Mouse (Mus musculus): ENCODE measurements around the gene Slc22a23. TPM values are rescaled to one million over a fixed set of nuclear protein-coding genes. Genes with fewer than 3 reads are reported as not detected.
A peak's percentile ranks its signal among the peaks of the same experiment; 100 is the strongest.

Slc22a23 gene
- total RNA-seq, 1 experiment from 2014 or later, result 0.19 TPM

GRCm38 (mm10) chr13:34156133-34156839 is 188.7 kb downstream of the Slc22a23 start:
- ATAC-seq (replicated peaks; ENCODE audit: insufficient number of reproducible peaks, low FRiP score, low TSS enrichment, poor library complexity, severe bottlenecking), result no peak

GRCm38 (mm10) chr13:34154931-34155272 is 190.1 kb downstream of the Slc22a23 start:
- 0 out of 2 replicates have a peak, but pooled peaks have one; percentile 42 for ATAC-seq (replicated peaks; ENCODE audit: insufficient number of reproducible peaks, low FRiP score, low TSS enrichment, poor library complexity, severe bottlenecking)

- ATAC-seq (replicated peaks; ENCODE audit: insufficient number of reproducible peaks, low FRiP score, low TSS enrichment, poor library complexity, severe bottlenecking), result no peak
Observed at GRCm38 (mm10) chr13:34154217-34154930, 190.6 kb downstream of the Slc22a23 start.

- no peak for ATAC-seq (replicated peaks; ENCODE audit: insufficient number of reproducible peaks, low FRiP score, low TSS enrichment, poor library complexity, severe bottlenecking)
Observed at GRCm38 (mm10) chr13:34153254-34154011, 191.5 kb downstream of the Slc22a23 start.

GRCm38 (mm10) chr13:34152695-34153094 is 192.3 kb downstream of the Slc22a23 start:
- ATAC-seq (replicated peaks; ENCODE audit: insufficient number of reproducible peaks, low FRiP score, low TSS enrichment, poor library complexity, severe bottlenecking), result no peak

GRCm38 (mm10) chr13:34151425-34151824 is 193.6 kb downstream of the Slc22a23 start:
- ATAC-seq (replicated peaks; ENCODE audit: insufficient number of reproducible peaks, low FRiP score, low TSS enrichment, poor library complexity, severe bottlenecking), result no peak

- ATAC-seq (replicated peaks; ENCODE audit: insufficient number of reproducible peaks, low FRiP score, low TSS enrichment, poor library complexity, severe bottlenecking), result no peak
Observed at GRCm38 (mm10) chr13:34150271-34151027, 194.5 kb downstream of the Slc22a23 start.

- no peak for ATAC-seq (replicated peaks; ENCODE audit: insufficient number of reproducible peaks, low FRiP score, low TSS enrichment, poor library complexity, severe bottlenecking)
Observed at GRCm38 (mm10) chr13:34149463-34150176, 195.4 kb downstream of the Slc22a23 start.

GRCm38 (mm10) chr13:34148767-34149392 is 196.1 kb downstream of the Slc22a23 start:
- ATAC-seq (replicated peaks; ENCODE audit: insufficient number of reproducible peaks, low FRiP score, low TSS enrichment, poor library complexity, severe bottlenecking), result no peak; the same call in 1 of the 2 replicates

- ATAC-seq (replicated peaks; ENCODE audit: insufficient number of reproducible peaks, low FRiP score, low TSS enrichment, poor library complexity, severe bottlenecking), result no peak
Observed at GRCm38 (mm10) chr13:34148181-34148580, 196.8 kb downstream of the Slc22a23 start.

- no peak for ATAC-seq (replicated peaks; ENCODE audit: insufficient number of reproducible peaks, low FRiP score, low TSS enrichment, poor library complexity, severe bottlenecking)
Observed at GRCm38 (mm10) chr13:34146916-34147315, 198.1 kb downstream of the Slc22a23 start.

- no peak for ATAC-seq (replicated peaks; ENCODE audit: insufficient number of reproducible peaks, low FRiP score, low TSS enrichment, poor library complexity, severe bottlenecking)
Observed at GRCm38 (mm10) chr13:34143389-34143788, 201.6 kb downstream of the Slc22a23 start.

- ATAC-seq (replicated peaks; ENCODE audit: insufficient number of reproducible peaks, low FRiP score, low TSS enrichment, poor library complexity, severe bottlenecking), result no peak
Observed at GRCm38 (mm10) chr13:34136605-34137004, 208.4 kb downstream of the Slc22a23 start.

- no peak for ATAC-seq (replicated peaks; ENCODE audit: insufficient number of reproducible peaks, low FRiP score, low TSS enrichment, poor library complexity, severe bottlenecking)
Observed at GRCm38 (mm10) chr13:34134276-34134675, 210.7 kb downstream of the Slc22a23 start.

GRCm38 (mm10) chr13:34133326-34134071 is 211.5 kb downstream of the Slc22a23 start:
- ATAC-seq (replicated peaks; ENCODE audit: insufficient number of reproducible peaks, low FRiP score, low TSS enrichment, poor library complexity, severe bottlenecking), result no peak

GRCm38 (mm10) chr13:34132875-34133274 is 212.1 kb downstream of the Slc22a23 start:
- ATAC-seq (replicated peaks; ENCODE audit: insufficient number of reproducible peaks, low FRiP score, low TSS enrichment, poor library complexity, severe bottlenecking), result no peak

GRCm38 (mm10) chr13:34132299-34132698 is 212.7 kb downstream of the Slc22a23 start:
- ATAC-seq (replicated peaks; ENCODE audit: insufficient number of reproducible peaks, low FRiP score, low TSS enrichment, poor library complexity, severe bottlenecking), result no peak
